Mouse (Mus musculus) cerebellum, postnatal 14 days (tissue): Measurements from ENCODE around the gene Tmem190.

Experiments used
- DNase-seq, 2 experiments: peaks; one replicate each; pipeline ENCODE4 v3.0.0; 2021; ENCODE audit warnings: mixed read lengths in 2 of 2

Tmem190 gene

GRCm38 (mm10) chr7:4782759-4783158, at the start of gene Tmem190, which contains the start of gene Il11:
TSS of gene Tmem190 (plus strand) at chr7:4782937.
TSS of gene Il11 (minus strand) at chr7:4782859.
- no peak for DNase-seq

DNA sequence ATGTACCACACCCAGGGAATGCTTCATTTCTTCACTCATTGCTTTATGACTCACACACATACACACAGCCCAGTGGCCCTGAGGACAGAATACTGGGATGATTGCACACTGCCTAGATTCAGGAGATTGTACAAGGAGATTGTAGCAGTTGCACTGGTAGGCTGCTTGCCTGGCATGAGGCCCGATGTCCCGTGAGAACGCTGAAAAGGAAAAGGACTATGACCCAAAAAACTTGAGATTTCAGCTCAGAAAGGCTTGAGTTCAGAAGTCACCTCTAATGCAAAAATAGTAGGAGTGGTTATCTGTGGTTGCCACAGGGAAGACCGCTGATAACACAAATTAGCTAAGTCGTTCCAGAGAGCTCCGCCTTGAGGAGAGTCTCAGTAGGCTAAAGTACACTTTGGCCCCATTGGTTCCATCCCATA, 49.8 kb upstream of the Tmem190 start:
- no peak for DNase-seq

GRCm38 (mm10) chr7:4739041-4739543, 43.6 kb upstream of the Tmem190 start:
- DNase-seq = peak in 1 of 2 experiments; percentile 23

GRCm38 (mm10) chr7:4739544-4740275, 43.0 kb upstream of the Tmem190 start, which contains the start of gene Kmt5c:
TSS of gene Kmt5c (plus strand) at chr7:4740115.
- peak; percentile 98 for DNase-seq

DNA sequence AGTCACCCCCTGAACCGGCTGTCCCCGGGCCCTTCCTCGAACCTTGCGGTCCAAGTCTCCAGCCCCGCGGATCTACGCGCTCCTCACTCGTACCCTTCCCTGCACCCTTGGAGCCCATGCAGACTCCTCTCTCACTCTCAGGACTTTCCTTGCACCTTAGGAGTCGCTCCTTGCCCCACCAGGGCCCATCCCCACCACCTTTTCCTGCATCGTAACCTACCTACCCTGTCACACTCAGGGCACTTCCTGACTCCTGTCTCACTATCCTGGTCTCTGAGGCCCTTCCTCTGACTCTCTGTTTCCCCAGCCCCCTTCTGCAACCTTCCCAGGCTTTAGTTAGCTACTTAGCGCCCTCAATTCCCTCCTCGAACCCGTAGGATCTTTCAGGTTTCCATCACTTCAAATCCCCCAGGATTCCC, 42.4 kb upstream of the Tmem190 start:
- no peak for DNase-seq

DNA sequence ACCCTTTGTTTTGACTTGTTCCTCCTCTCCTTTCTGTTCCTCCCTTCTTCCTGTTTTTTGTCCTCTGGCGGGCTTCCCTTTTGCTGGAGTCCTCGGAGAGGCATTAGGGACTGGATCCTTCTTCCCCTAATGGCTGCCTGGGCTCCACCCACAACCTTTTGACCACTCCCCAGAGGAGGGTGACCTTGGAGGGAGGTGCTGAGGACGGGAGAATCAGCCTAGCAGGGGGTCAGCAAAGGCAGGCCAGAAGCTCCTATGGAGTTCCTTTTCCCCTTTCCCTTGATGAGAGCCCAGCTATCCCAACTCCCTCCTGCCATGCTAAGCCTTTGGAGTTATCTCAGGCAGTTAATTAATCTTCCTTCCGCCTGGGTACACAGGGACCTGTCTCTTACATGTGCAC, 41.6 kb upstream of the Tmem190 start:
- DNase-seq = peak; percentile 80 to 81

DNA sequence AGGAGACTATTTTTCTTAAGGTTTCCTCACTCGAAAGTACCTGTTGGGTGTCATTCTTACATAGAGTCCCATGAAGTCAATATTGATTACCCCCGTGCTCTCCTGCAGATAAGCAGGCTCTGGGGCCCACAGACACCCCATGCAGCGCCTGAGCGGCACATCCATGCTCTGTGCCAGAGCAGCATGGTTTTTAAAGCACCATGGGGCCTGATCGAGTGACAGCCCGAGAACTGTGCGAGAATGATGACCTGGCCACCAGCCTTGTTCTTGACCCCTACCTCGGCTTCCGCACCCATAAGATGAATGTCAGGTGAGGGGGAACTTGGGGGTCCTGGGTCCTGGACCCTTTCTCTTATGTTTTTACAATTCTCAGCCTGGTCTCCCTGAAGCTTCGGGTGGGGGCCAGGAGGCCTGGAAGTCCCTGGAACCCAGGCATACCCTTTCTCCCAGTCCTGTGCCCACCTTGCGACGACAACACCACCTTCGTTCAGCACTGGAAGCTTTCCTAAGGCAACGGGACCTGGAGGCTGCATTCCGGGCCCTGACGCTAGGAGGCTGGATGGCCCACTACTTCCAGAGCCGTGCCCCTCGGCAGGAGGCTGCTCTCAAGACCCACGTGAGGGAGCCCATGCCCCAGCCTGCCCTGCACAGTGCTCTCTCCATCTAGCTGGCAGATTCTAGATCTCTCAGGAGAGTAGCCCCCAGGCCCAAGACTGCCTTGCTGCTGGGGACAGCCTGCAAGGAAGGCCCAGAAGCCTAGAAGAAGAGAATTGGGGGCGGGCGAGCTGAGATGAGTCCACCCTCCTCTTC, 40.9 kb upstream of the Tmem190 start:
- peak; percentile 35 to 36 for DNase-seq

- no peak for DNase-seq
These were observed 40.3 kb upstream of the Tmem190 start for GRCm38 (mm10) chr7:4742482-4742819.

GRCm38 (mm10) chr7:4743354-4743753, 39.4 kb upstream of the Tmem190 start:
- DNase-seq = no peak

DNA sequence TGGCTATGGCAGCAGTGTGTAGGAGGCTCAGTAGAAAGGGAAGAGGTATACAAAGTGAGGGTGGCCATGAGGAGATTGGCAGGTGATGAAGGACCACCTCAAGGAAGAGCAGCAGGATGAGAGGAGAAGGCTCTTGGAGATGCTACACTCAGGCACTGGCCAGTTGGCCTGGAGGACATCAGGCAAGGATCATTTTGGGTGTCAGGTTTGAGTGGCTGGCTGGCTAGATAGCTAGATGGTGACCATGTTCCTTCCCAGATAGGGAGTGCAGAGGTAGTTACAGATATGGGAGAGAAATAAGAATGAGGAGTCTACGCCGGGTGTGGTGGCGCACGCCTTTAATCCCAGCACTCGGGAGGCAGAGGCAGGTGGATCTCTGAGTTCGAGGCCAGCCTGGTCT, 37.9 kb upstream of the Tmem190 start:
- DNase-seq = no peak

DNA sequence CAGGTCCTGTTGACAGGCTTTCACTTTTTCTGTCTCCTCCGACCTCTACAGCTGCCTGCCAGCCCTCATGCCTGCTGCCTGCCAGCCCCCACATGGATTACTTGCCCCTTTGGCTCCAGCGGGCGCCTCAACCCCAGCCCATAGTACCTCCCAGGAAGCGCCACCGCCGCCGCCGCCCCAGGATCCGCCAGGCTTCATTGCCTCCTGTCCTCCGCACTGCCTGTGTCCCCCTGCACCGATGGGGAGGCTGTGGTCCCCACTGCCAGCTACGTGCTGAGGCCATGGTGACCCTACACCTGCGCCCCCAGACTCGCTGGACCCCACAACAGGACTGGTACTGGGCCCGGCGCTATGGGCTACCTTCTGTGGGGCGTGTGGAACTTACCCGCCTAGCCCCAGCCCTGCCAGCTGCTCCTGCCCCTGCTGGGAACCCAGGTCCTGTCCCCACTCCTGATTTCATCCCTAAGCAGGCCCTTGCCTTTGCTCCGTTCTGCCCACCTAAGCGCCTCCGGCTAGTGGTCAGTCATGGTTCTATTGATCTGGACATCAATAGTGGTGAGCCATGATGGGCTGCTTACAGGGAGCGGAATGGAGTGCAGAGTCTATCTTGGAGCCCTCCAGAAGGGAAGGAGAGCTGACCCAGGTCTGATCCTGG, 36.3 kb upstream of the Tmem190 start:
- no peak for DNase-seq

DNA sequence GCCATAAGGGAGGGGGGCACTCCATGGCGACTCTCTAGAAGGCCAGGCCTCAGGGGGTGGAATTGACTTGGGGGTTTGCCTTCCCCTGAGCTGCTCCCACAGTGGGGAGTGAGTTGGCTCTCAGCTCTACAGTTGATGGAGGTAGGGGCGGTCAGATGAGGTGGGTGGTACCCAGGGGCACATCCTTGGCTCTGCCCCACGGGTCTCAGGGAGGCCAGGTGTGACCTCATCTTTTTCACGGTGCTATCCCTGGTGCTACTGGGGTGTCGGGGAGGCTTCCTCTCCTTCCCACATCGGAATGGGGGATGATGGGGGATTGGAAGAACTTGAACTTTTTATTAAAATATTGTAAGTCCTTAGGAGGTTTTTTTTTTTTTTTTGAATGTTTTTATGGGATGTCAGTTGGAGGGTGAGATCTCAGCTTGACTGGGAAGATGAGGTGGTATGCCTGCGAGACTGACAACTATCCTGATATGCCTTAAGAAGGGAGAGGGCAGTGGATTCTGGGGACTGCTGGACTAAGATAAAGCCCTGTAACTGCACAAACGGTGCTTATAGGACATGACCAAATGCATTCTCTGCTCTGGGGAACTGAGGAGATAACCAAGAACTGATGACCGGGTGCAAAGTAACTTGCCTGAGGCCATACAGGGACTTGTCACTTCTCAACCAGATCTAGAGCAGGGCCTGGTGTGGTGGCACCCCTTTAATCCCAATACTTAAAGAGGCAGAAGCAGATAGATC, 35.4 kb upstream of the Tmem190 start:
- DNase-seq = no peak

DNA sequence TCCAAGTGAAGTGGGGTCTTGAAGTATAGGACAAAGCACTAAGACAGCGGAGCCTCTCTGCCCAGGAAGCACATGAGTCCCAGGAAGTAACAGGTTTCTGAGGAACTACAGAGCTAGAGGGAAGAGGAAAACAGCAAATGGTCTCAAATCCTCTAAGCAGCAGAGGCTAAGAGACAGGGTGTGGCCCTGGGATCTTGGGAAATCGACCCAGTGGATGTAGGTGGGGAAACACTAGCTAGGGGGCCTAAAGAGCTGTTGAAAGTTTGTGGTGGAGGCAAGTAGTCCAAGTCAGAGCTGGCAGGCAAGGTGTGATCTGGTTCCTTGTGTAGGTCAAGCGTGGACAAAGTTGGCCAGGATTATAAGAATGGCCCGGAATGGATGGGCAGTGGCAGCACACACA, 34.4 kb upstream of the Tmem190 start:
- DNase-seq = no peak

- DNase-seq = no peak
These were observed 33.6 kb upstream of the Tmem190 start for GRCm38 (mm10) chr7:4749169-4749568.

DNA sequence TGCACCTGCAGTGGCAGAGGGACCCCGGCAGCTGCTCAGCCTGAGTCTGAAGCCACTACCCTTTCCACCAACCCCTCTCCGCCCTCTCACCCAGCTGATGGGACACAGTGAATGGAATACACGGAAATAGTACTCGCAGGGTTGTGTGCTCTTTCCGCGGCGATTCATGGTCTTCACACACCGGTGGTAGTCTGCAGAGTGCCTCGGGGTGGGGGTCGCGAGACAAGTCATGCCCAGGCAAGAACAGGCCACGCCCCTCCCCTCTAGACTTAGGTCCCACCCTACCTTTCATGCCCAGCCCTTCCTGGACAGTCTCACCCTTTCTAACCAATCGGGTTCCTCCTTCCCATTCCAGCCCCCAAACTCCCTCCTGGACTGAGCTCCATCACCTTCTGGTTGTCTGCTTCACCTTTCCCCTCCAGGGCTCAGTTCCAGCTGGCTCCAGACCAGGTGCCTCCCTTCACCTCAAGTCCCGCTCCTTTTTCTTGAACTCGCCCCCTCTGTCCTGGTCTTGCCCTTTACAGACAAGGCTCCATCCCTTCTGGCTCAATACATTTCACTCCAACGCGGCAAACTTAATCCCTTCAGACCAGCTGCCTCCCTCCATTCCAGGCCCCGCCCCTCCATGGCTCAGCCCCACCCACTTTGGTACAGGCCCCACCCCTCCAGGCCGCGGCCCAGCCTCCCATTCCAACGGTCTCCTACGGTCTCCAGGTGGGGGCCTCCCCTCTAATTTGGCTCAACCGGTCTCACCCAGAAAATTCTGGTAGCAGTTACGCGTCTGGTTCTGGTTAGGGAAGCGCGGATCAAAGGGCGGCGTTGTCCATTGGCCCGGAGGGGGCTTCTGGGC, 30.5 kb upstream of the Tmem190 start:
- peak; percentile 41 to 68 for DNase-seq

GRCm38 (mm10) chr7:4752821-4753570, 29.7 kb upstream of the Tmem190 start, which contains the start of gene Cox6b2:
TSS of gene Cox6b2 (minus strand) at chr7:4753094.
- DNase-seq = peak; percentile 69 to 86

GRCm38 (mm10) chr7:4759670-4760069, 23.1 kb upstream of the Tmem190 start:
- DNase-seq = no peak

- no peak for DNase-seq
These were observed 17.6 kb upstream of the Tmem190 start for GRCm38 (mm10) chr7:4764946-4765710.

DNA sequence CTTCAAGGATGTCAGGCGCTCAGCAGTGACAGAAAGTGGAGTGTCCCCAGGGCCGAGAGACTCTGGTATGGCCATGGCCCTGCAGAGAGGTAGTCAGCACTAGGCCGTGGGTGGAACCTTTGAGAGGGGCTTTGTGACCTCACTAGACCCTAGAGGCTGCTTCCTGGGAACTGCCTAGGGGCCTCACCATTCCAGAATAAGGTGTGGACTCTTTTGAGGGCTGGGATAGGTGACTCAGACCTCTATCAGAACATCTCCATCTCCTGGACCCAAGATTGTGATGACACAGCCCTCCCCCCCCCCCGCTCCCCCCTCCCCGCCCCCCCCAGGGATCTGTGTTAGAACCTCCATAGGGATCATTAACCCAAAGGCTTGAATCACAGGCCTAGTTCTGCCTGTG, 11.5 kb upstream of the Tmem190 start, which contains the start of gene Fam71e2:
Gene Fam71e2, minus strand, starts transcription at position 101 of the 400 bp plus-strand sequence.
- DNase-seq = no peak

DNA sequence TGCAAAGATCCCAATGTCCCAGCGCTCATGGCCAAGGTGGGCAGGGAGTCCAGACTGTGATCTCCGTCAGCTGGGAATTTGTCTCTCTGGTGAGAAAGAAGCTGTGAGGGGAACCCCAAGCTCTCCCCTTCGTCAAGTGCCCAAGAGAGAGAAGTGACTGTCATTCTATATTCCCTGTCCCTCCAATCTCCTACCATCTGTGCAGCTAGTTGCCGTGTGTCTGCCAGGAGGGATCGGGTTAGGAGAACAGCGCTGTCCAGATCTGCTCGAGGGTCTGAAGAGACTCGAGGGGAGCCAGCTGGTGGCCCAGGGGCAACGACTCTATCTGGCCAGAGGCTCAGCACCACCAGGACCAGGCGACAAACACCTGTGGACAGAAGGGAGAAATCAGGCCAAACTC, 6.6 kb upstream of the Tmem190 start:
- DNase-seq = no peak
